Mouse (Mus musculus) liver, adult 2 months (tissue): ENCODE results near the gene Ppp4r3a.
"Not testable (repeated sequence)": the region's sequence is repeated elsewhere in the genome, so short reads cannot be mapped to it uniquely, and the experiment has no call there.

Experiments
- CTCF ChIP-seq: fragments of 200-500 bp; IDR thresholded peaks from 2 replicates; pipeline ENCODE4 v1.5.1; 2011; ENCODE audit warnings: low read depth, low read length, control low read depth
- POLR2A ChIP-seq: fragments of 200-500 bp; IDR thresholded peaks from 2 replicates; pipeline ENCODE4 v1.6.1; 2011; ENCODE audit warnings: low read length, control low read depth; ENCODE audit not compliant: insufficient read depth; ENCODE audit errors: extremely low read depth

- not testable (repeated sequence) for TF ChIP-seq CTCF, POLR2A
Measured at GRCm38 (mm10) chr12:101093678-101094077, 10.2 kb upstream of the Ppp4r3a start.
